Mouse (Mus musculus) intestine, postnatal 0 days (tissue): Measurements from ENCODE around the gene Zfyve27. TPM values are rescaled to one million over a fixed set of nuclear protein-coding genes. Genes with fewer than 3 reads are reported as not detected.

Source experiments
- ATAC-seq: fragments of 200-750 bp; cut with Nextera tagmentation; 2 replicates; pipeline ENCODE4 v1.8.0; 2017; ENCODE audit warnings: mild to moderate bottlenecking, moderate TSS enrichment, moderate library complexity
- H3K27ac ChIP-seq: fragments of 300-500 bp; sonication (generic); 2 replicates; pipeline ENCODE4 v1.5.1; 2014; ENCODE audit warnings: mild to moderate bottlenecking, low read depth, low read length, moderate library complexity
- H3K27me3 ChIP-seq: fragments of 300-500 bp; sonication (generic); replicated peaks from 2 replicates; pipeline ENCODE4 v1.6.1; 2014; ENCODE audit warnings: low read length, mixed read lengths; ENCODE audit not compliant: control insufficient read depth, insufficient read depth
- H3K36me3 ChIP-seq: fragments of 300-500 bp; sonication (generic); 2 replicates; pipeline ENCODE4 v1.6.1; 2014; ENCODE audit warnings: mild to moderate bottlenecking, moderate library complexity; ENCODE audit not compliant: control insufficient read depth, insufficient read depth
- H3K4me1 ChIP-seq: fragments of 300-500 bp; sonication (generic); replicated peaks from 2 replicates; pipeline ENCODE4 v1.6.1; 2014; ENCODE audit warnings: antibody characterized with exemption, low read length, mixed read lengths; ENCODE audit not compliant: control insufficient read depth, insufficient read depth
- H3K4me2 ChIP-seq: fragments of 300-500 bp; sonication (generic); replicated peaks from 2 replicates; pipeline ENCODE4 v1.6.1; 2014; ENCODE audit warnings: low read depth, mild to moderate bottlenecking, moderate library complexity
- H3K4me3 ChIP-seq: fragments of 300-500 bp; sonication (generic); 2 replicates; pipeline ENCODE4 v1.5.1; 2014; ENCODE audit warnings: low read depth, low read length
- H3K9ac ChIP-seq: fragments of 300-500 bp; sonication (generic); 2 replicates; pipeline ENCODE4 v1.6.1; 2014; ENCODE audit warnings: mild to moderate bottlenecking, low read depth, low read length
- H3K9me3 ChIP-seq: fragments of 300-500 bp; sonication (generic); 2 replicates; pipeline ENCODE4 v1.6.1; 2016; ENCODE audit warnings: mixed run types; ENCODE audit not compliant: control insufficient read depth
- CTCF ChIP-seq: sonication (generic); IDR thresholded peaks from 2 replicates; pipeline ENCODE4 v1.5.1; 2016; ENCODE audit warnings: low read depth, mild to moderate bottlenecking, control low read depth, antibody characterized with exemption, moderate library complexity
- WGBS: fragments of 180-500 bp; shearing (Covaris S2); extraction: QIAGEN DNeasy Blood & Tissue Kit; methylation state at CpG from one replicate; pipeline ENCODE4 v1.1.7; 2014; 5-methylcytosine and 5-hydroxymethylcytosine counted together
- polyA plus RNA-seq: library from polyadenylated mRNA; unstranded; fragments of >200 nt; fragmentation: Nextera tagmentation; extraction: Ambion mirVana; gene quantifications from 2 replicates; pipeline ENCODE4 v1.2.1, GENCODE M21; 2015

Gene Zfyve27
- polyA plus RNA-seq, 1 experiment from 2014 or later, result 13.3 TPM

GRCm38 (mm10) chr19:42145210-42145609 is 18.5 kb upstream of the Zfyve27 start:
- H3K27me3 ChIP-seq, result no peaks in the 10 kb centered on the region
- no peaks in the 10 kb centered on the region for H3K4me1 ChIP-seq
- 55% methylated on average over 4 of the region's 4 CpGs for WGBS
- TF ChIP-seq CTCF, result no peak
- H3K27ac ChIP-seq, result no peak overlapping the region
- H3K9me3 ChIP-seq, result no peaks in the 10 kb centered on the region
- no peak overlapping the region for H3K9ac ChIP-seq
- H3K36me3 ChIP-seq, result no peaks in the 10 kb centered on the region
- no peak overlapping the region for H3K4me2 ChIP-seq
- no peak for ATAC-seq
- H3K4me3 ChIP-seq, result no peak overlapping the region

- no peaks in the 10 kb centered on the region for H3K9me3 ChIP-seq
- no peaks in the 10 kb centered on the region for H3K27me3 ChIP-seq
- TF ChIP-seq CTCF, result no peak
- WGBS, result 88% methylated on average over 2 of the region's 2 CpGs
- no peaks in the 10 kb centered on the region for H3K36me3 ChIP-seq
- no peaks in the 10 kb centered on the region for H3K4me1 ChIP-seq
- H3K27ac ChIP-seq, result no peak overlapping the region
- H3K9ac ChIP-seq, result no peak overlapping the region
- no peak for ATAC-seq
- no peak overlapping the region for H3K4me3 ChIP-seq
- no peak overlapping the region for H3K4me2 ChIP-seq
Measured at GRCm38 (mm10) chr19:42145731-42146130, 18.0 kb upstream of the Zfyve27 start.

GRCm38 (mm10) chr19:42146276-42147010 is 17.3 kb upstream of the Zfyve27 start:
- Histone ChIP-seq H3K9me3 (no peaks in the 10 kb centered on the region), H3K4me1 (no peaks in the 10 kb centered on the region), H3K27ac (no peak overlapping the region; the same call in 1 of the 2 replicates), H3K4me2 (peak overlapping the region; percentile 89; the same call in 1 of the 2 replicates), H3K9ac (peak overlapping the region; percentile 71; the same call in 1 of the 2 replicates), H3K36me3 (0 out of 2 replicates have a peak, but pooled peaks cover 5% of the 10 kb centered on the region), H3K27me3 (no peaks in the 10 kb centered on the region), H3K4me3 (no peak overlapping the region)
- no peak for TF ChIP-seq CTCF
- no peak for ATAC-seq
- WGBS, result 86% methylated on average over 9 of the region's 9 CpGs

- Histone ChIP-seq H3K4me1 (no peaks in the 10 kb centered on the region), H3K4me3 (peak within 1 kb of the TSS; percentile 63), H3K4me2 (peak within 1 kb of the TSS; percentile 89), H3K9me3 (no peaks in the 10 kb centered on the region), H3K9ac (peak within 1 kb of the TSS; percentile 71), H3K27me3 (no peaks in the 10 kb centered on the region), H3K36me3 (0 out of 2 replicates have a peak, but pooled peaks cover 5% of the 10 kb centered on the region), H3K27ac (peak within 1 kb of the TSS; percentile 84)
- peak; percentile 16; the same call in 1 of the 2 replicates for TF ChIP-seq CTCF
- 2% methylated on average over 27 of the region's 57 CpGs for WGBS
- ATAC-seq, result peak; percentile 32
Measured at GRCm38 (mm10) chr19:42147170-42147768, 16.5 kb upstream of the Zfyve27 start, which contains the start of gene Marveld1. Gene Marveld1, plus strand, starts transcription at chr19:42147400.

- no peaks in the 10 kb centered on the region for H3K27me3 ChIP-seq
- H3K27ac ChIP-seq, result peak overlapping the region; percentile 84
- H3K9me3 ChIP-seq, result no peaks in the 10 kb centered on the region
- peak; percentile 12; the same call in 1 of the 2 replicates for ATAC-seq
- no peaks in the 10 kb centered on the region for H3K4me1 ChIP-seq
- peak overlapping the region; percentile 89 for H3K4me2 ChIP-seq
- 1% methylated on average over 63 of the region's 63 CpGs for WGBS
- no peak for TF ChIP-seq CTCF
- peak overlapping the region; percentile 71 for H3K9ac ChIP-seq
- 0 out of 2 replicates have a peak, but pooled peaks cover 5% of the 10 kb centered on the region for H3K36me3 ChIP-seq
- peak overlapping the region; percentile 63 for H3K4me3 ChIP-seq
Measured at GRCm38 (mm10) chr19:42147769-42148568, 15.8 kb upstream of the Zfyve27 start.

- Histone ChIP-seq H3K36me3 (0 out of 2 replicates have a peak, but pooled peaks cover 5% of the 10 kb centered on the region), H3K9me3 (no peaks in the 10 kb centered on the region), H3K4me3 (peak overlapping the region; percentile 63), H3K4me1 (no peaks in the 10 kb centered on the region), H3K27me3 (no peaks in the 10 kb centered on the region), H3K4me2 (peak overlapping the region; percentile 89), H3K27ac (peak overlapping the region; percentile 84; the same call in 1 of the 2 replicates), H3K9ac (peak overlapping the region; percentile 71)
- ATAC-seq, result no peak
- 37% methylated on average over 7 of the region's 7 CpGs for WGBS
- no peak for TF ChIP-seq CTCF
Measured at GRCm38 (mm10) chr19:42148569-42148860, 15.2 kb upstream of the Zfyve27 start.
